Mouse (Mus musculus) testis, adult 2 months (tissue): ENCODE results near the gene Calu.

Source experiments
- CTCF ChIP-seq: fragments of 200-500 bp; IDR thresholded peaks from 2 replicates; pipeline ENCODE4 v1.5.1; 2012; ENCODE audit warnings: low read depth, mild to moderate bottlenecking, inconsistent platforms, low read length, moderate library complexity; ENCODE audit not compliant: control insufficient read depth, insufficient read depth, insufficient replicate concordance
- POLR2A ChIP-seq: fragments of 200-500 bp; IDR thresholded peaks from 2 replicates; pipeline ENCODE4 v1.6.1; 2012; ENCODE audit warnings: low read depth, mild to moderate bottlenecking, inconsistent platforms, low read length, moderate library complexity; ENCODE audit not compliant: control insufficient read depth

- TF ChIP-seq POLR2A (no peak), CTCF (no peak)
Observed at GRCm38 (mm10) chr6:29388606-29389080, 40.8 kb downstream of the Calu start.
